Mouse (Mus musculus) embryonic fibroblast, embryonic 13.5 days (primary cell): Measurements from ENCODE around the gene Rhbdd1.

Source experiments
- CTCF ChIP-seq: IDR thresholded peaks from 2 replicates; pipeline ENCODE4 v1.5.1; 2011; ENCODE audit warnings: mild to moderate bottlenecking, control low read depth, low read length, moderate library complexity, borderline replicate concordance; ENCODE audit not compliant: insufficient read depth
- POLR2A ChIP-seq: IDR thresholded peaks from 2 replicates; pipeline ENCODE4 v1.6.1; 2011; ENCODE audit warnings: low read depth, mild to moderate bottlenecking, control low read depth, low read length, moderate library complexity

DNA sequence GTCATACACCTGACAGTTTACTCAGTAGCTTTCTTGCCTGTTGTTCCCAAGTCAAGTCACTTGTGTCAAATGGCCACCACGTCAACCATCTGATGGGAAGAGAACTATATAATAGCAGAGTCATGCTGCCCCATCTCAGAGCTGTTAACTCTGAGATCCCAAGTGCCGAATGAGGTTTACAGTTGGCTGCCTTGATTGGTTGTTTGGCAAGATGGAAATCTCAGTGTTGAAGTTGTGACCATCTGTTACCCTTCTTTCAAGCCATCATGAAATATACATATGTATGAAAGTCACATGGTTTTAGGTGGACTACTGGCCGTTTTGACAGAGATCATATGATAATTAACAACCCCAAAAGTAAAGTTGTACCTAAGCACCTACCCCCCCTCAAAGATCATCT, 121.0 kb downstream of the Rhbdd1 start:
- TF ChIP-seq CTCF, result no peak
- no peak for TF ChIP-seq POLR2A
